Mouse (Mus musculus) adrenal gland, postnatal 36 days (tissue): ENCODE results near the gene Olfr506. TPM values are rescaled to one million over a fixed set of nuclear protein-coding genes. Genes with fewer than 3 reads are reported as not detected.
"Not testable (repeated sequence)": the region's sequence is repeated elsewhere in the genome, so short reads cannot be mapped to it uniquely, and the experiment has no call there.

ENCODE experiments used
- DNase-seq, 2 experiments: peaks; one replicate each; pipeline ENCODE4 v3.0.0; 2021; ENCODE audit warnings: mixed read lengths in 1 of 2
- long read RNA-seq, 2 experiments: library from polyadenylated mRNA; stranded (forward); transcript quantifications; one replicate each; pipeline ENCODE4 v2.0.0; 2021; ENCODE audit warnings: borderline sequencing depth in 2 of 2
- total RNA-seq, 2 experiments: library from RNA; stranded (reverse); gene quantifications; 2 replicates each; pipeline ENCODE4 v1.2.3; 2021

The Olfr506 gene
- total RNA-seq: not detected
- long read RNA-seq, experiment 1: 0 reads
- long read RNA-seq, experiment 2: 0 reads

DNA sequence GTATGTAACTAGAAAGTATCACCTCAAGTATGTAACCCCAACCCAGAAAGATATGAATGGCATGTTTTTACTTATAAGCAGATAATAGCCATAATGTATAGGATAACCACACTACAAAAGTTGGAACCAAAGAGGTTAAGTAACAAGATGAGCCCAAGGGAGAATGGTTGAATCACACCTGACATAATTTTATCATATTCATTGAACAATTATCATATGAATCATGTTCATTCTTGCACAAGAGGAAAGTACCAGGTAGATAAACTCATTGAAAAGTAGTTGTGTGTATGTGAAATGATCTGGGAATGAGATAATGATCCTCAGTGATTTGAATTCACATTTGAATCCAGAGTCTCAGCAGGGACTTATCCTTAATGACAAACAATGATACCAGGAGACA is at the start of gene Olfr506:
Olfr506 (plus strand) TSS at position 301 of the 400 bp plus-strand sequence.
- no peak for DNase-seq

DNA sequence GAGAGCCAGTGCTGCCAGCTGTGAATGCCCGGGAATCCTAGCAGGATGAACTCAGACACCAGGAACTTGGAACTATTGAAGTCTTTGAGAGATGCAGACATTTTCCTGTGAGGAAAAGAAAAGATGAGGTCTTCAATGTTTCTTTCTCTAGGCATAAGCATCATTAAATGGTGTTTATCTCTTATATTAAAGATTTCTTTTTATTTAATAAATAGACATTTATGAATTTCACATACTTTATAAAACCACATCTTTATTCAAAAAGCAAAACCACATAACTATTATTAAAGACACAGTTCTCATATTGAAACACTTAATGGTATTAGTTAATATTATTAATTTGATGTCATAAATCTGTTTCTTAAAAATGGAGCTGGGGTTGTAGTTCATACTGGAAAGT is 44.9 kb upstream of the Olfr506 start, which contains the start of gene Olfr504:
Olfr504 (minus strand) TSS at position 101 of the 400 bp plus-strand sequence.
- DNase-seq: no peak

DNA sequence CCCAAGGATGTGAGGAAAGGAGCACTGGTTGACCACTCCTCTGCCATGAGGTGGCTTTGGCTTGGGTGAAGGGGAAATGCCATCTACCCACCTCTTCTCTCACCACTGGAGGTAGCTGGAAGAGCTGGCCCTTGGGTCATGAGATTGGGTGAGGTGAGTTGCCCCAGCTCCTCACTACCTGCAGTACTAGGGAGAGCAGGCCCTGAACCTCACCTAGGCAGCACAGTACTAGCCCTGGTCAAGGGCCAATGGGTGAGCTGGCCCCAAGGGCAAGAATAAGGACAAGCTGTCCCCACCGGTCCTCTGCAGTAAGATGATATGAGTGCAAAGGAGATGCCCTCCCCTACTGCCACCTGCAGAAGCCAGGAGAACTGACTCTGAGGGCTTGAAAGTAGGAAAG is 20.8 kb upstream of the Olfr506 start:
- DNase-seq: no peak

- not testable (repeated sequence) for DNase-seq
These were observed 8.7 kb upstream of the Olfr506 start for GRCm38 (mm10) chr7:108601916-108602315.

DNA sequence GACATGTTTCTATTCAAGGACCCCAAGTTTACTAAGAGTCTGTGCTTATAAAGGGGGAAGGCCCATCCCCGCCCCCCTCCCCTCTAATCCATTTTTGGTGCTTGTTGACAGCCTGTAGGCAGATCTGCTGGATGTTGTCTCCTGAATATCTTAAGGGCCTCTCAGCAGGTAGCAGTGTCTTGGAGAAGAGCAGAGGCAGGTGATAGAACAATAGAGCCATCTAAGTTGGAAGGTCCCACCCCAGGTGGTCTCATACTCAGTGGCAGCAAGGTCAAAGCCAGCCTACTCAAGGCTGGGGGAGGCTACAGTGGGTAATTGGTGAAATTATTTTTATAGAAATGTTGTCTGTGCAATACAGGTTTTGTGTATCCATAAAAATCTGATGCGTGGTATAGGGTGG is 3.5 kb downstream of the Olfr506 start:
- DNase-seq: no peak

DNA sequence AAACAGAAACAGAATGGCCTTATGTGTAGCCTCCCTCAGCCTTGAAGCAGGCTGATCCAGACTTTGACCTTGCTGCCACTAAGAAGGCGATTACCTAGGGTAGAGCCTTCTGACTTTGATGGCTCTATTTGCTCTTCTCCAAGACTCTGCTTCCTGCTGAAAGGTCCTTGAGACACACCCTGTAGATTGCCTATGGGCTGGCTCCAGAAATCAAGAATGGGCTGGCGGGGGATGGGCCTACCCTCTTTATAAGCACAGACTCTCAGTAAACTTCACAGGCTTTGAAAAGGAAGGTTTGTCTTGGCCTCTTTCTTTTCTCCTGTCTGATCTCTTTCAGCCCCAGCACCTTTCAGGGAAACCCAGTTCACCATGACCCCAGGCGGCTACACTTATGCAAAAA is 6.2 kb downstream of the Olfr506 start:
- not testable (repeated sequence) for DNase-seq

DNA sequence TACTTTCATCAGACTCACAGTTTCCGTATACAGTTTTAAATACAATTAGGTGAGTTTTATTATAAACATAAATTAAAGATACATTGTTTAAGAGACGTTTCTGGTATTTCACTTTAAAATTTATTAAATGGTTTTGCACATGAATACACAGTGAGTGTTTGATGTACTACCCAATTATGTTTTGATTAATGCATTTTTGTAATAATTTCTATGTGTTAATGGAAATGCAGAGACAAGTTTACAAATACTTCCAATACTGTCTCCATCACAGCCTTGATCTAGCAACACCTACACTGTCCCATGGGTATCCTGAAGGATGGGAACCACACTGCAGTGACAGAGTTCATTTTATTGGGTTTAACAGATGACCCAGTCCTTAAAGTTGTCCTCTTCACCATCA is 10.9 kb downstream of the Olfr506 start, which contains the start of gene Olfr507:
Olfr507 (plus strand) TSS at position 301 of the 400 bp plus-strand sequence.
- no peak for DNase-seq

- no peak for DNase-seq
These were observed 19.1 kb downstream of the Olfr506 start, which contains the start of gene Olfr508 for GRCm38 (mm10) chr7:108629694-108630093. Olfr508 (plus strand) TSS chr7:108629994.

DNA sequence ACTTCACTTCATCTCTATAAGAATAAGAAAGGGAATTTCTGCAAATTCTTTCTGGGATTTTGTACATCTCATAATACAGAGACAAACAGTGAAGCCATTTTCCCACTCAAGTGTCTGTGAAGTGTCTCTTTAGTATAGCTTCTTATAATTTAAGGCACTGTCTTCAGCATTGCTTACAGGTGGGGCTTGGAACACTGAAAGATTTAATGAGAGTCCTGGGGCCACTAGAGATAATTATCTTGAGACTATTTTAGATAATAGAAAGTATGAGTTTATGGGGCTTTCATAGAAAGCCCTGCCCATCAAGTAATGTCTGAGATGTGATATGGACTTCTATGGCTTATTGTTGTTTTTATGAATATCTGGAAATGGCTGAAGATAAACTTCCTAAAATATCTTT is 41.2 kb downstream of the Olfr506 start, which contains the start of gene Olfr509:
Olfr509 (minus strand) TSS at position 101 of the 400 bp plus-strand sequence.
- no peak for DNase-seq

- DNase-seq: no peak
These were observed 51.8 kb downstream of the Olfr506 start for GRCm38 (mm10) chr7:108662419-108662818.

Other genes starting within 250 kb of the Olfr506 start
- gene Olfr494, start 245.5 kb upstream of the Olfr506 start, total RNA-seq: not detected
- not detected for gene Olfr495, start 217.6 kb upstream of the Olfr506 start, total RNA-seq
- not detected for gene Olfr497, start 190.4 kb upstream of the Olfr506 start, total RNA-seq
- not detected for gene Olfr498, start 145.5 kb upstream of the Olfr506 start, total RNA-seq
- not detected for gene Olfr502, start 85.7 kb upstream of the Olfr506 start, total RNA-seq
- gene Olfr503, start 66.3 kb upstream of the Olfr506 start, total RNA-seq: not detected
- not detected for gene Olfr504, start 45.0 kb upstream of the Olfr506 start, total RNA-seq
- not detected for gene Olfr507, start 11.0 kb downstream of the Olfr506 start, total RNA-seq
- gene Olfr508, start 19.2 kb downstream of the Olfr506 start, total RNA-seq: not detected
- not detected for gene Olfr509, start 41.1 kb downstream of the Olfr506 start, total RNA-seq
- gene Olfr510, start 55.6 kb downstream of the Olfr506 start, total RNA-seq: not detected
- gene Olfr512, start 102.5 kb downstream of the Olfr506 start, total RNA-seq: not detected
- gene Olfr513, start 140.2 kb downstream of the Olfr506 start, total RNA-seq: not detected
- not detected for gene Olfr514, start 215.2 kb downstream of the Olfr506 start, total RNA-seq
- not detected for gene Olfr516, start 239.7 kb downstream of the Olfr506 start, total RNA-seq